Mouse (Mus musculus): ENCODE measurements around the gene S100a11.
"Not testable (repeated sequence)": the region's sequence is repeated elsewhere in the genome, so short reads cannot be mapped to it uniquely, and the experiment has no call there.

The S100a11 gene

GRCm38 (mm10) chr3:93520330-93521193 is at the start of gene S100a11:
Gene S100a11, plus strand, starts transcription at chr3:93520488.
- peak; percentile 38 to 61 for DNase-seq

GRCm38 (mm10) chr3:93480053-93480452 is 40.2 kb upstream of the S100a11 start:
- no peak for DNase-seq

GRCm38 (mm10) chr3:93481982-93482616 is 38.2 kb upstream of the S100a11 start:
- no peak for DNase-seq

GRCm38 (mm10) chr3:93485611-93486010 is 34.7 kb upstream of the S100a11 start:
- DNase-seq, result no peak

DNA sequence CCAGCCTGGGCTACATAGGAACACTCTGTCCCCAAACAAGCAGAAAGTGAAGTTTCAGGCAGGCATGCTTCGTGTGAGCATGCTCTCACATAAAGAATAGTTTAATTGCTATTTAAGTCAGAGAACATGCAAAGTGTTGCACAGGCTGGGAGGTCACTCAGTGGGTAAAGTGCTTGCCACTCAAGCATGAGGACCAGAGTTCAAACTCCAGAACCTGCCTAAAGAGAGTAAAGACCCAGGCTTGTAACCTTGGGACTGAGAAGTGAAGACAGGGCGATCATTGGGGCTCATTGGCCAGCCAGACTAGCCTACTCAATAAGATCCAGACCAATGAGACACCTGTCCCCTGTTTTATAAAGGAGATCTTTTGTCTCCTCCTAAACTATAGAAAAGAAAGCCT is 31.7 kb upstream of the S100a11 start:
- no peak for DNase-seq

DNA sequence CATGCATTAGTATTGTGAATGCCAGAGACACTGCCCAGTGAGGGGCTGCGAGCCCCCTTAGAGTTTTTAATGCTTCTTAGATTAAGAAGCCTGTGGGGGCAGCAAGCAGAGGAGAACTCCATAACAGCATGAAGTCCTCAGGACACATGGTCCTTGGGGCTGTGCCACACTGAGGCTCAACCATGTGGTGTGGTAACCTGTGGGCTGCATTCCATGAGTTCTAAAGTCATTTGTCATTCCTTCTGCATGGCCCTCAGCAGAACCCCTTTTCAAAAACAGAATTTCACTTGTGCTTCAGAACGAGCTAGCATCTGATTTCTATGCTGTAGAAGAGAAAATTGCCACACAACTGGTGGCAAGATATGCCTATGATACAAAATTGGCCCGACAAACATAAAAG is 28.1 kb upstream of the S100a11 start:
- DNase-seq, result no peak

GRCm38 (mm10) chr3:93493992-93494391 is 26.3 kb upstream of the S100a11 start:
- peak in 1 of 2 experiments; percentile 20 for DNase-seq

GRCm38 (mm10) chr3:93494774-93495173 is 25.5 kb upstream of the S100a11 start:
- DNase-seq, result not testable (repeated sequence)

DNA sequence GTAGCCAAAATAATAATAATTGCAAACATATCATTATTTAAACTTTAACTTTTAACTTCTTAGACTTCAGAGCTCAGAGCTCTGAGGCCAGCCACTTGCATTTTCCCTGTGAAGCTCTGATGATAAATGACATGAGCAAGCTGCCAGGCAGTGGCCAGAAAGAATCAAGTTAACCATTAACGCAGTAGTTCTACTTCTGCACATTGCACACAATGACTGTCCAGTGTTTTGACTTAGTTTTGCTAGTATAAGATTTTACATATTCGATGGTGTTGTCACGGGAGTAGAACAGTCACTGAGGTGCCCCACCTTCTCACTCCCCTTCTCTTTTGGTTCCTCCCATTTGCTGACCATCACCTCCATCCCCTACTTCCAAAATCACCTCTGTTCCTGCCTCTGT is 23.2 kb upstream of the S100a11 start:
- DNase-seq, result no peak

DNA sequence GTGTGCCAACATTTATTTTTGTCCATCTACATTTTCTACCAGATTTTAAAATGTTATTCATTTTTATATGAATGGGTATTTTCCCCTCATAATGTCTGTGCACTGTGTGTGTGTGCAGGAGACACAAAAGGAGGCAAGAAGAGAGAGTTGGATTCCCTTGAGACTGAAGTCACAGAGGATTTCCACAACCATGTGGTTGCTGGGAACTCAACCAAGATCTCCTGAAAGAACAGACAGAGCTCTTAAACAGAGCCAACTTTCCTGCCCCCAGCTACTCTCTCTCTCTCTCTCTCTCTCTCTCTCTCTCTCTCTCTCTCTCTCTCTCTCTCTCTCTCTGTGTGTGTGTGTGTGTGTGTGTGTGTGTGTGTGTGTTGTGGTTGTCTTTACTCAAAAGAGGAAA is 21.2 kb upstream of the S100a11 start:
- DNase-seq, result no peak

GRCm38 (mm10) chr3:93504536-93505189 is 15.6 kb upstream of the S100a11 start:
- DNase-seq, result no peak

DNA sequence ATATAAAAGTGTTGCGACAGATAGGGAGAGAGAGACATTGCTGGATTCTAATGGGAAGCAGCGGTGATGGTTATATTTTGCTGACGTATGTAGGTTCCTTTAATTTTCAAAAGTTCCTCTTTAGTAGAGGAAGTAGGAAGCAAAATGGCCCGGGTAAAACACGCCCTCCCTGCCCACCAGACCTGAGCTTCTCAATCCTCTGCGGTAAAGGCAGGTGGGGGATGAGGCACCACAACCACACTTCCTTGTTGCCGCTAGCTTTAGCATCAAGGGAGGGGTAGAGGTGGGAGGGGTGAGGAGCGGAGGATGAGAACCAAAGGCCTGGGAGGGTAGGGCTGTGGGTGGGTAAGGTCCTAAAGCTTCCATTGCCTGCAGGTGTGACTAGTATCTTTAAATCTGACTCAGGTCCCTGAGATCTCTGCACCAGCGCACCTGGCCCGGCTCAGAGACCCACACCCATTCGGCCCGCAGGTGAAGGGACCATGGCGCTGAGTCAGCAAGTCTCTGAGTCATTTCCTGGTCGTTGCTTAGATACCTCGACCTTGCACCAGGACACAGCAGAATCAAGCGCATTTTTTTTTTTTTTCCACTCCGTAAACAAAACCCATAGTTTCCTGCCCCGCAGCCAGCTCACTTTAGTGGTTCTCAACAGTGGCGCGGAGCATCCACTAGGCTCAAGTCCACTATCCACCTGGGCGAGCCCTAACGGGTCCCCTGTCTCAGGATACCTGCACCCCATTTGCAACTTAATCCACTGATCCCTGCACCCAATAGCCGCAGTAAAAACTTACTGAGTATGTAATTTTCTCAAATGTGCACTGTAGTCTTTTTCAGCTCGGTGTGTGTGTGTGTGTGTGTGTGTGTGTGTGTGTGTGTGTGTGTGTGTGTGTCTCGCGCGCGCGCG is 14.1 kb upstream of the S100a11 start:
- peak; percentile 87 to 90 for DNase-seq

DNA sequence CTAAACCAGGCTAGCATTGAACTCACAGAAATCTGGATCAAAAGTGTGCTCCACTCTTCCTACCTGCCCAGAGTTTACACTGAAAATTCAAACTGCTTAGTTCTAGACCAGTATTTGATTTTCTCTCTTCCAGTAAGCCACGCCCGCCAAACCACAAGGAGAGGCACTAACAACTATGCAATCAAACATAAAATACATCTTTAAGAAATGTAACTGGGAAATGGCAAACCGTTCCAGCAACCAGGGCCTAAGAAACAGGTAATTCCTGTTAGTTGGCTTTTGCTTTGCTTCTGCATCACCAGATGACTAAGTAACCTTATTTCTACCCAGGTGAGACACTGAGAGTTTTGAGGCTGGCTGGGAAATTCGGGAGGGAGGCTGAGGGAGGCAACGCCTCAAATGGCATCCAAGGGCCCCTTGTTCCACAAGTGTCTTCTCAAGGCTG is 13.4 kb upstream of the S100a11 start:
- DNase-seq, result no peak

- no peak for DNase-seq
Observed at GRCm38 (mm10) chr3:93509301-93509700, 11.0 kb upstream of the S100a11 start.

GRCm38 (mm10) chr3:93511036-93511435 is 9.3 kb upstream of the S100a11 start:
- DNase-seq, result no peak

DNA sequence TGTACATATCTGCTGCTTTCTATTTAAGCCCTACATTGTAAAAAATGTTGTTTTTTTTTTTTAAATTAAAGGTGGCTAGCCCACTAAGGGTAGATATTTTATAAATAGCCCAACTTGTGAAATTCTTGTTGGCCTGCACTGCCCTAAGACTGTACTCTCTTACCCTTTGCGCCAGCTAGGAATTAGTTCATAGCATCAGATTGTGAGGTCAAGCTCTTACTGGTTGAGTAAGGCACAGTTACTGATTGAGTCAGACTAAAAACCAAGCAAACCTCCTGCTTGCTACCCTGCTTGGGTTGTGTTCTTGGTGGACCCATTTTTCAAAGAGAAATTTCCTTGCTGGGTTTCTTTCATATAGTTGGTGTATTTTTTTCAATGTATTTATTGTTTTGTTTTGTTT is 8.5 kb upstream of the S100a11 start:
- no peak for DNase-seq

GRCm38 (mm10) chr3:93512386-93513101 is 7.7 kb upstream of the S100a11 start:
- no peak for DNase-seq

DNA sequence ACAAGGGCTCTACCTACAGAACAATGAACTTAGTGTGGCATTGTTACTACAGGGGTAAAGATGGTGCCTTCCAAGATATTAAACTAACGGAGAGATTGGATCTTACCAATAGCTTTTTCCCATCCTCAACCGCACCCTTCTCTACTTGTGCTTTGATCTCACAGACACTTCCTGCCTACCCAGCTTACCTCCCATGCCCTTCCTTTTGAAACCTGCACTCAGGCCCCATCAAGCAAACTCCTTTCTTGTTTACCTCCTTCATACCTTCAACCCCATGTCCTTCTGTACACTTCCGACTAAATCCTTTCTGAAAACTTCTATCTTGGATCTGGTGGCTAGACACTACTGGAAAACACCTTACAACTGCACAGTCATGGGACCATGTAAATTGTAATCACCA is 5.7 kb upstream of the S100a11 start:
- DNase-seq, result no peak

DNA sequence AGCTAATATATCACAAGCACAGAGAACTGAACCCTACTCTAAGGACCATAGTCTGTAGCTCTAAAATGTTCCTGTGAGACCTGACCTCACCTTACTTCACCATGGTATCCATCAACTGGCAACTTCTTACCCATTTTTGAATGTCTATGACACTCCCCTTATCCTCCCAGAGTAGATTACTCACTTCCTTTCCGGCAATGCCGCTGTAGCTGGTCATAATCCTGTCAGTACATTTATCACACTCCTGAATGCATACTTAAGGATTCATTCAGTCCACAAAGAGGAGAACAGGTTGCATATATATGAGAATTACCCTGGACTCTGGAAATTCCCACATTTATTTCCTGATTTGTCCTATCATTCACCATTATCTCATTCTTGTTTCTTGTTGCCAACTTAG is 2.9 kb upstream of the S100a11 start:
- DNase-seq, result no peak

DNA sequence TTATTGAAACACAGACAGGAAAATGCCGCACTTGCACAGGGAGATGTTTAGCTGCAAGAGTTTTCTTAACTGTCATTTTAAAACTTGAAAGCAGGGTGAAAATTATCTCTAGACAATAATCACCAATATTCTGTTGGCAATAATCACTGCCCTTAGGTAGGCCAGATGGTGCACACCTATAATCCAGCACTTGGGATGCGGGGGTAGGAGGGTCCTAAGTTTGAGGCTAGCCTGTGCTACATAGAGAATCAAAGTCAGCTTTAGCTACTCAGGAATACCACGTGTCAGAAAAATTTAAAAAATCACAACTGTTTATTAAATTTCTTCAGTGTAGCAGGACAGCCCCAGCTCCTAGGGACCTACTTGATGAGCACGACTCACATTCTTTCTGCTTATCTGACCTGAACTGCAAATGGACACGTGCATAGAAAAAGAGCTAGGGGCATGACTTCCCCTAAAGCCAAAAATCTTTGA is 395 bp upstream of the S100a11 start:
- DNase-seq, result no peak

GRCm38 (mm10) chr3:93521462-93522057 is 1.3 kb downstream of the S100a11 start:
- DNase-seq, result no peak

Data from spleen, adult 18-20 months (tissue).